Mouse (Mus musculus) heart, embryonic 12.5 days (tissue): ENCODE results near the gene Apoo. TPM values are rescaled to one million over a fixed set of nuclear protein-coding genes. Genes with fewer than 3 reads are reported as not detected.
"Not testable (repeated sequence)": the region's sequence is repeated elsewhere in the genome, so short reads cannot be mapped to it uniquely, and the experiment has no call there.

ENCODE experiments used
- ATAC-seq: fragments of 200-750 bp; cut with Nextera tagmentation; 2 replicates; pipeline ENCODE4 v1.8.0; 2017; ENCODE audit warnings: moderate TSS enrichment, moderate library complexity; ENCODE audit not compliant: insufficient number of reproducible peaks, low FRiP score
- H3K27ac ChIP-seq: fragments of 300-500 bp; sonication (generic); 2 replicates; pipeline ENCODE4 v1.5.1; 2016; ENCODE audit warnings: mild to moderate bottlenecking, moderate library complexity; ENCODE audit not compliant: poor library complexity, severe bottlenecking
- H3K27me3 ChIP-seq: fragments of 300-500 bp; sonication (generic); replicated peaks from 2 replicates; pipeline ENCODE4 v1.6.1; 2016; ENCODE audit warnings: mild to moderate bottlenecking, moderate library complexity
- H3K36me3 ChIP-seq: fragments of 300-500 bp; sonication (generic); 2 replicates; pipeline ENCODE4 v1.6.1; 2016; ENCODE audit warnings: mild to moderate bottlenecking, moderate library complexity
- H3K4me1 ChIP-seq: fragments of 300-500 bp; sonication (generic); replicated peaks from 2 replicates; pipeline ENCODE4 v1.6.1; 2016; ENCODE audit warnings: mild to moderate bottlenecking
- H3K4me2 ChIP-seq: fragments of 300-500 bp; sonication (generic); 2 replicates; pipeline ENCODE4 v1.6.1; 2016; ENCODE audit warnings: mild to moderate bottlenecking, moderate library complexity
- H3K4me3 ChIP-seq: fragments of 300-500 bp; sonication (generic); 2 replicates; pipeline ENCODE4 v1.5.1; 2016; ENCODE audit warnings: mild to moderate bottlenecking
- H3K9ac ChIP-seq: fragments of 300-500 bp; sonication (generic); 2 replicates; pipeline ENCODE4 v1.6.1; 2016; ENCODE audit warnings: mild to moderate bottlenecking, moderate library complexity
- H3K9me3 ChIP-seq: fragments of 300-500 bp; sonication (generic); replicated peaks from 2 replicates; pipeline ENCODE4 v1.6.1; 2016; ENCODE audit warnings: mild to moderate bottlenecking, moderate library complexity
- WGBS: fragments of 180-500 bp; shearing (Covaris S2); methylation state at CpG from one replicate; pipeline ENCODE4 v1.1.7; 2016; 5-methylcytosine and 5-hydroxymethylcytosine counted together
- polyA plus RNA-seq: library from polyadenylated mRNA; unstranded; fragments of >200 nt; fragmentation: Nextera tagmentation; extraction: Ambion mirVana; gene quantifications from 2 replicates; pipeline ENCODE4 v1.2.1, GENCODE M21; 2016

The Apoo gene
- polyA plus RNA-seq: 165 and 171 TPM in 2 replicates

GRCm38 (mm10) chrX:94366670-94367241 lies at the start of gene Apoo, which contains the start of gene Fam90a1b:
Gene Apoo (plus strand): TSS chrX:94367117.
Gene Fam90a1b (minus strand): TSS chrX:94366777.
- WGBS: 19% methylated on average over 46 of the region's 46 CpGs
- H3K27me3 ChIP-seq: peaks cover 38% of the 10 kb centered on the region
- H3K9me3 ChIP-seq: 0 out of 2 replicates have a peak, but pooled peaks cover 3% of the 10 kb centered on the region
- ATAC-seq: peak; percentile 99
- H3K4me2 ChIP-seq: peak within 1 kb of the TSS; percentile 65
- H3K9ac ChIP-seq: peak within 1 kb of the TSS; percentile 76
- H3K4me3 ChIP-seq: peak within 1 kb of the TSS; percentile 70
- H3K4me1 ChIP-seq: 0 out of 2 replicates have a peak, but pooled peaks cover 5% of the 10 kb centered on the region
- H3K27ac ChIP-seq: peak within 1 kb of the TSS; percentile 80
- no peaks in the 10 kb centered on the region for H3K36me3 ChIP-seq

DNA sequence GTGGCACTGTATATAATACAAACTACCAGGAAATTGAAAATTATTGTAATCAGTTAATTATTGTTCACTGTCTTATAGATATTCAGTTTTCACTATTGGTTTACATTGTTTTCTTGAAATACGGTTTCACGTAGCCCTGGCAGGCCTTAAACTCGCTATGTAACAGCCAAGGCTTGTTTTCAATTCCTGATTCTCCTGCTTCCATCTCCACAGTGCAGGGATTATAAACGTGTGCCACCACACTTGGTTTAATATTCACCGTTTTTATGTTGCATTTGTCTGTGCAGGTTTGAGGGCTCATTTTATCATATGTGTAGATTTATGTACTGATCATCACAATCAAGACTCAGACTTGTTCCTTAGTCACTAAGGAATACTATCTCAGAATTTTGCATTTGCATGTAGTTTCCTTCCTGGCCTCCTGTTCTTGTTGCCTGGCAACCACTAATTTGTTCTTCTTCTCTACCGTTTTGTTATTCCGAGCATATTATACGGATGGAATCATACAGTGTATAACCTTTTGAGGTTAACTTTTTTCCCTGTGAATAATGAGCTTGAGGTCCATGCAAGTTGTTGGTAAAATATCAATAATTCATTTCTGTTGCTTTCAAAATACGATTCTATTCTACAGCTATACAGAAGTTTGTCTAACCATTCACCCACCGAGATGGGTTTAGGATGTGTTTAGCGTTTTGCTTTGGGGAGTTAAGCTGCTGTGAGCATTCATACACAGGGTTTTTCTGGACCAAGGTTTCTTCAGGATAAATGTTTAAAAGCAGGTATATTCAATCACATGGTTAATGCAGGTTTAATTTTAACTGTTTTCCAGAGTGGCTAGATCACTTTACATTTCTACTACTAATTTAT lies 45.6 kb upstream of the Apoo start:
- Histone ChIP-seq H3K36me3 (no peaks in the 10 kb centered on the region), H3K9me3 (no peaks in the 10 kb centered on the region), H3K27ac (no peak overlapping the region), H3K4me1 (no peaks in the 10 kb centered on the region), H3K4me3 (no peak overlapping the region), H3K9ac (no peak overlapping the region), H3K4me2 (no peak overlapping the region), H3K27me3 (peaks cover 40% of the 10 kb centered on the region)
- WGBS: 85% methylated on average over 11 of the region's 11 CpGs
- no peak for ATAC-seq

DNA sequence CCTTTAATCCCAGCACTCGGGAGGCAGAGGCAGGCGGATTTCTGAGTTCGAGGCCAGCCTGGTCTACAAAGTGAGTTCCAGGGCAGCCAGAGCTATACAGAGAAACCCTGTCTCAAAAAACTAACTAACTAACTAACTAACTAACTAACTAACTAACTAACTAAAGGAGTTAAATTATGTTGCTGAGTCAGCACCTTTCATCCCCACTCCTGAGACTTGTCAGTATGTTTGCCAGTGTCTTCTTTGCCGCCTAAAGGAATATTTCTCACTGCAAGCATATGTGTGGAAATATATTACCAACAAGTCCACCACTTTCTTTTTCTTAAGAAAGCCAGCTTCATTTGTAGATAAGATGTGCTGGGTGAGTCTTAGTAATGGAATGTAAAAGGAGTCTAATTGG lies 23.3 kb upstream of the Apoo start:
- not testable (repeated sequence) for H3K9me3 ChIP-seq, H3K4me3 ChIP-seq, H3K27ac ChIP-seq, H3K36me3 ChIP-seq, H3K9ac ChIP-seq, H3K4me2 ChIP-seq, ATAC-seq, H3K4me1 ChIP-seq
- H3K27me3 ChIP-seq: peaks cover 39% of the 10 kb centered on the region
- 78% methylated on average over 4 of the region's 4 CpGs for WGBS

DNA sequence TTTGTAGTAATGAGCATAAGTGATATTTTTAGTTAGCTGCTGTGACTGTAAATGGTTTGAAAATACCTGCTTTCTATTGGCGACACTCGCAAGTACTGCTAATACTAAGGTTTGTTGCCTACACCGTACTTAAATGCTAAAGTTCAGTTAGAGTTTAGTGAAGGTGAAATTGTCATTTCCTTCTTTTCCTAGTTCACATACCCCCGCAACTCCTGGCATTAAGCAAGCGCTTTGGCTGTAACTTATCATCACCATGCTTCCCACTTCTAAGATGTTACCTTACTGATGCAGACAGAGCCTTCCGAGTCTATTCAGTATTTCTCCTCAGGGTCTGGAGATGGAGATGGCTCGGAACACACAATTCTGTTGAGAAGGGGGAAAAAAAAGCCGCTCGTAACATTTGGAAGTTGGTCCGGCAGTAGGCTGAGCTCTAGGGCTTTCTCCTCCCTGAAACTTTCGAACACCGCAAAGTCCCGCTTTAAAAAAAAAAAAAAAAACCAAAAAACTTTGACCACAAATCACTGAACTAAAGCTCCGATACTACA lies 1.5 kb upstream of the Apoo start:
- peak overlapping the region; percentile 70; the same call in 1 of the 2 replicates for H3K4me3 ChIP-seq
- H3K9ac ChIP-seq: no peak overlapping the region
- no peak for ATAC-seq
- peak overlapping the region; percentile 65 for H3K4me2 ChIP-seq
- H3K27me3 ChIP-seq: peaks cover 38% of the 10 kb centered on the region
- H3K9me3 ChIP-seq: 0 out of 2 replicates have a peak, but pooled peaks cover 3% of the 10 kb centered on the region
- H3K4me1 ChIP-seq: 0 out of 2 replicates have a peak, but pooled peaks cover 5% of the 10 kb centered on the region
- H3K27ac ChIP-seq: no peak overlapping the region
- no peaks in the 10 kb centered on the region for H3K36me3 ChIP-seq
- 25% methylated on average over 14 of the region's 14 CpGs for WGBS

DNA sequence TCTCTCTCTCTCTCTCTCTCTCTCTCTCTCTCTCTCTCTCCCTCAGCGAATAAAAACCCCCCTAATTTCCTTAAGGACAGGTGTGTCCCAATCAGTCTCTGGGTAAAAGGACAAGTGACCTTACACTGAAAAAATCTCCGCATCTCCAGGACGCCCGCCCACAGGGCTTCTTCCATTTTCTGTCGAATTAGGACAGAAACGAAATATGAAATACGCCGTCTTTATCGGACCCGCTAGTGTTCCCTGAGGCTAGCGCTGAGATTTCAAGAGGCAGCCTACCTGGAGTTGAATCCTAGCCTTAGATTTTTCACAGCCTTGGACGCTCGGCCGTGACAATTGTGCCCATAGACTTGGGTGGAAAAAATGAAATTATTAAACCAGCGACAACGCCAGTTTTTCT lies 888 bp upstream of the Apoo start:
- Histone ChIP-seq H3K27ac (no peak overlapping the region), H3K9me3 (0 out of 2 replicates have a peak, but pooled peaks cover 3% of the 10 kb centered on the region), H3K27me3 (peaks cover 38% of the 10 kb centered on the region), H3K4me2 (peak overlapping the region; percentile 65), H3K4me1 (0 out of 2 replicates have a peak, but pooled peaks cover 5% of the 10 kb centered on the region), H3K36me3 (no peaks in the 10 kb centered on the region), H3K4me3 (peak overlapping the region; percentile 70), H3K9ac (no peak overlapping the region)
- no peak for ATAC-seq
- 21% methylated on average over 15 of the region's 16 CpGs for WGBS

DNA sequence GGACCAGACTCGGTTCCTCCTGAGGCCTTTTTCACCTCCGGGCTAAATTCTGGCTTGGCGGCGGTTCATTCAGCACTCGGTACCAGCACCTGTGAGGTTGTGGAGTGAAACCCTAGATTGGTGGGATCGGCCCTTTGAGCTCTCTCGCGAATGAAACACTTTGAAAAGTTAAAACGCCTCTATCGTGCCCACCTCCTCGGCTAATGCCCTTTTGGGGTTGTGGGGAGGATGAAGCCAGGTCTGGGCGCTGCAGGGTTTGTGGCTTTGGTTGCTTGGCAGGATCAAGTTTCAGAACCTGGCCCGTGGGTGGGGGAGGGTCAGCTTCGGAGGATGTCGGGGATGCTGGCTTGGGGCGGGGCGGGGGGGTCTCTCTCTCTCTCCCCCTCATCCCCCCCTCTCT lies 331 bp downstream of the Apoo start:
- 15% methylated on average over 15 of the region's 17 CpGs for WGBS
- Histone ChIP-seq H3K27me3 (peaks cover 33% of the 10 kb centered on the region), H3K4me1 (0 out of 2 replicates have a peak, but pooled peaks cover 5% of the 10 kb centered on the region), H3K36me3 (no peaks in the 10 kb centered on the region), H3K4me2 (peak overlapping the region; percentile 63), H3K9me3 (0 out of 2 replicates have a peak, but pooled peaks cover 3% of the 10 kb centered on the region), H3K4me3 (peak overlapping the region; percentile 70), H3K27ac (peak overlapping the region; percentile 80), H3K9ac (peak overlapping the region; percentile 76)
- ATAC-seq: peak; percentile 19

DNA sequence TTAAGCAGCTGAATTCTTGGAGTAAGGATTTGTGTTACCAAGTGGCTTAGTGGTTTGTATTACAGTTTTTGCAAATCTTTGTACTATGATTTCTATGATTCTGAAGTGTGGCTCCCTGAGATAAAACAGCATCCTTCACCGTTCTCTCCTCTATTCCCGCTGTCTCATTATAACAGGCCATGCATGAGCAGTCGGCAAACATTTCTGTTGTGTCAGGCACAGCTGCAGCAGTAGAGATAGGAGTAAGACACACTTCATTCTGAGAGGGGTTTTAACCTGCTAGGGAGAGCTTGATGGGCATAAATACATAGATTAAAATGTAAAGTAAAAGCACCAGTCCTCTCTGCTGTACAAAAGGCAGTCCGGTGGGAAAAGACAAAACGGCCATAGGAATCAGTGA lies 11.8 kb downstream of the Apoo start:
- no peak overlapping the region for H3K9ac ChIP-seq
- H3K27me3 ChIP-seq: peaks cover 18% of the 10 kb centered on the region
- ATAC-seq: no peak
- no peak overlapping the region for H3K4me3 ChIP-seq
- 65% methylated on average over 5 of the region's 5 CpGs for WGBS
- H3K4me2 ChIP-seq: no peak overlapping the region
- H3K9me3 ChIP-seq: no peaks in the 10 kb centered on the region
- H3K27ac ChIP-seq: no peak overlapping the region
- H3K4me1 ChIP-seq: 0 out of 2 replicates have a peak, but pooled peaks cover 3% of the 10 kb centered on the region
- peaks cover 12% of the 10 kb centered on the region for H3K36me3 ChIP-seq

- Histone ChIP-seq H3K27ac (no peak overlapping the region), H3K4me1 (no peaks in the 10 kb centered on the region), H3K36me3 (no peaks in the 10 kb centered on the region), H3K9ac (no peak overlapping the region), H3K27me3 (0 out of 2 replicates have a peak, but pooled peaks cover 3% of the 10 kb centered on the region), H3K9me3 (no peaks in the 10 kb centered on the region), H3K4me3 (no peak overlapping the region), H3K4me2 (no peak overlapping the region)
- ATAC-seq: no peak
- 40% methylated on average over 3 of the region's 3 CpGs for WGBS
Observed at GRCm38 (mm10) chrX:94408975-94409374, 42.1 kb downstream of the Apoo start.

DNA sequence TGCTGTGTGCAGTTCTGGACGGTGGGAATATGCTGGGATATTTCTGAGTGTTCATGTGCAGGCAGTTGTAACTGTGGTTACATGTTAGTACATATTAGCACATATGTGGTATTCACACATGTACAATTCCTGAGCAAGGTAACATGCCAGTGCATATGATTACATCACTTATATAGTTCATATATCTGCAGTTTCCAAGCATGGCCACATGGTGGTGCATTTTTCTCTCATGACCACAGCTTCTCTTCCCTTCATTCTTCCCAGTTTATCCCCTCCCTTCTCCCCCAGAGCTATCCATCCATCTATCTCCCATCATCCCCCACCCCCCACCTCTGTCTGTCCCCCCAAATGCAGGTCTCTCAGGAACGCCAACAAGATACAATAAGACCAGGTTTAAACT lies 53.3 kb downstream of the Apoo start:
- no peaks in the 10 kb centered on the region; the same call in 1 of the 2 replicates for H3K27me3 ChIP-seq
- H3K4me3 ChIP-seq: no peak overlapping the region
- ATAC-seq: no peak
- H3K4me2 ChIP-seq: no peak overlapping the region
- WGBS: 79% methylated on average over 2 of the region's 2 CpGs
- no peaks in the 10 kb centered on the region for H3K9me3 ChIP-seq
- H3K9ac ChIP-seq: no peak overlapping the region
- H3K4me1 ChIP-seq: no peaks in the 10 kb centered on the region
- H3K36me3 ChIP-seq: peaks cover 36% of the 10 kb centered on the region
- no peak overlapping the region for H3K27ac ChIP-seq

- H3K36me3 ChIP-seq: no peaks in the 10 kb centered on the region
- no peak for ATAC-seq
- H3K9me3 ChIP-seq: no peaks in the 10 kb centered on the region
- WGBS: 48% methylated on average over 9 of the region's 9 CpGs
- no peak overlapping the region for H3K27ac ChIP-seq
- H3K9ac ChIP-seq: no peak overlapping the region
- no peak overlapping the region for H3K4me2 ChIP-seq
- 0 out of 2 replicates have a peak, but pooled peaks cover 15% of the 10 kb centered on the region for H3K27me3 ChIP-seq
- H3K4me1 ChIP-seq: no peaks in the 10 kb centered on the region
- no peak overlapping the region for H3K4me3 ChIP-seq
Observed at GRCm38 (mm10) chrX:94431548-94432375, 64.8 kb downstream of the Apoo start.
